Mouse (Mus musculus) adrenal gland (tissue): ENCODE data around the gene Shisa7.
"Not testable (repeated sequence)": the region's sequence is repeated elsewhere in the genome, so short reads cannot be mapped to it uniquely, and the experiment has no call there.

Experiments used
- intact Hi-C: fragments of 180-260 bp; cut with DNase I; formaldehyde crosslinking; loops from one replicate; pipeline ENCODE4 v1.15.1; 2025
- long read RNA-seq, 2 experiments: library from polyadenylated mRNA; unstranded; transcript quantifications; one replicate each; pipeline ENCODE4 v2.0.0; 2020; ENCODE audit warnings: borderline replicate concordance in 1 of 2; ENCODE audit not compliant: insufficient replicate concordance in 1 of 2

Shisa7 gene
- long read RNA-seq, experiment 1, partial matches to known transcripts, result 0 of 1 reads
- long read RNA-seq, experiment 1, other reads (novel, unspliced or antisense), result 1 of 1 reads
- long read RNA-seq, experiment 2, result 0 reads

GRCm38 (mm10) chr7:4844245-4844916, at the start of gene Shisa7:
Gene Shisa7 (minus strand): TSS chr7:4844696.
- intact Hi-C loops, result no loop called here

- intact Hi-C loops, result no loop called here
Measured at GRCm38 (mm10) chr7:4886680-4887079, 42.2 kb upstream of the Shisa7 start.

GRCm38 (mm10) chr7:4879036-4879435, 34.5 kb upstream of the Shisa7 start:
- intact Hi-C loops, result not testable (repeated sequence)

DNA sequence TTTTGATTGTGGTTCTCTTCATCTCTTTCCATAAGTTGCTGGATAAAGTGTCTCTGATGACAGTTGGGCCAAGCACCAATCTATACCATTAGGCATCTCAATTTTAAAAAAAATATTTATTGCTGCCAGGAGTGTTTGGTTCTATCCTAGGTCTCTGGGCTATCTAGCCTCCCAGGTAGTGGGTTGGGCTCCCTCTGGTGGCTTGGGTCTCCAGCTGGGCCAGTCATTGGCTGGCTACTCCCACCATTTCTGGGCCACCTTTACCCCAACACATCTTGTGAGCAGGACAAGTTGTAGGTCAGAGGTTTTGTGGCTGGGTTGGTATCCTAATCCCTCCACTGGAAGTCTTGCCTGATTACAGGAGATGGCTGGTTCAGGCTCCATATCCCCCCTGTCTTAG, 33.7 kb upstream of the Shisa7 start:
- intact Hi-C loops, result no loop called here

GRCm38 (mm10) chr7:4877226-4877625, 32.7 kb upstream of the Shisa7 start:
- intact Hi-C loops, result no loop called here

DNA sequence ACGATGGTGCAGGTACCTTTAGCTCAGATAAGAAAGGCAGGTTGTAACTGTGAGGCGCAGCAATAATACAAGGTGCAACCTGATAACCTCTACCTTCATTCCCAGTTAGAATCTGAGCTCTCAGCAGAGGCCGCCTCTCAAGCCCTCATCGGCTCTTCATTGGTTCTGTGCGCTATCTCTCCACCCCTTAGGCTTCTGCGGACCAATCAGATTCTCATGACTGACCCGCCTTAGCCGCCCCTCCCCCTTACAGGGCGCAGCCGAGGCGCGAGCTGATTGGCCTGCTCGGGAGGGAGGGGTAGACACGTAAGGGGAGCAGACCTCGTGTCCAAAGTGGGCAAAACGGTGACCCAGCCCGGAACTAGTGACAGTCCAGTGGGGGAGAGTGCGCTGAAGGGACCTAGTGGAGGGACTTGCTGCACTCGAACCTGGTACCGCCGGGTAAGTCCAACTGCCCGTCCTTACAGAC, 32.3 kb upstream of the Shisa7 start, which contains the start of gene Isoc2a:
Gene Isoc2a, plus strand, starts transcription at position 401 of the 469 bp plus-strand sequence.
- intact Hi-C loops, result no loop called here

- intact Hi-C loops, result no loop called here
Measured at GRCm38 (mm10) chr7:4870133-4870532, 25.6 kb upstream of the Shisa7 start, which contains the start of gene Isoc2b. Gene Isoc2b (minus strand): TSS chr7:4870258.

DNA sequence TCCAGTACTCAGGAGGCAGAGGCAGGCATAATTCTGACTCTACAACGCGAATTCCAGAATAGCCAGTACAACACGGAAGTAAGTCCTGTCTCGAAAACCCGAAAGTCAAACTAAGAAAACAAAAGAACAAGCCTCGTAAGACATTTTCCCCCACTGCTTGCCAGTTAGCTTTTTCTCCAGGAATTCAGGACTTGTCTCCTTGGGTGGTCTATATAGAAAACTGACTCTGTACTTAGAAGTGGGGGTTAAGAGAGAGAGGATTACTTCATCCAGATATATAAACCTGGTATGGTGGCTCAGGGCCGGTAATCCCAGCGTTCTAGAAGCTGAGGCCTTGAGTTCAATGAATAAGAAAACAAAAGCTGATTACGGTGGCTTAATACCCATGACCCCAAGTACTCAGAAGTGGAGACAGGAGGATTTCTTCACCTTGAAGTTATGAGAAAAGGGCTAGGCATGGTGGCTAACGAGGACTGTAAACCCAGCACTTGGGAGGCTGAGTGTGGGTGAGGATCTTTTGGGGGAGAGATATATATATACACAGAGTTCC, 22.2 kb upstream of the Shisa7 start:
- intact Hi-C loops, result loop anchor here (5.0 kb wide), 1 partner anchor 51 kb away; the partner anchor contains the start of gene Zfp628

DNA sequence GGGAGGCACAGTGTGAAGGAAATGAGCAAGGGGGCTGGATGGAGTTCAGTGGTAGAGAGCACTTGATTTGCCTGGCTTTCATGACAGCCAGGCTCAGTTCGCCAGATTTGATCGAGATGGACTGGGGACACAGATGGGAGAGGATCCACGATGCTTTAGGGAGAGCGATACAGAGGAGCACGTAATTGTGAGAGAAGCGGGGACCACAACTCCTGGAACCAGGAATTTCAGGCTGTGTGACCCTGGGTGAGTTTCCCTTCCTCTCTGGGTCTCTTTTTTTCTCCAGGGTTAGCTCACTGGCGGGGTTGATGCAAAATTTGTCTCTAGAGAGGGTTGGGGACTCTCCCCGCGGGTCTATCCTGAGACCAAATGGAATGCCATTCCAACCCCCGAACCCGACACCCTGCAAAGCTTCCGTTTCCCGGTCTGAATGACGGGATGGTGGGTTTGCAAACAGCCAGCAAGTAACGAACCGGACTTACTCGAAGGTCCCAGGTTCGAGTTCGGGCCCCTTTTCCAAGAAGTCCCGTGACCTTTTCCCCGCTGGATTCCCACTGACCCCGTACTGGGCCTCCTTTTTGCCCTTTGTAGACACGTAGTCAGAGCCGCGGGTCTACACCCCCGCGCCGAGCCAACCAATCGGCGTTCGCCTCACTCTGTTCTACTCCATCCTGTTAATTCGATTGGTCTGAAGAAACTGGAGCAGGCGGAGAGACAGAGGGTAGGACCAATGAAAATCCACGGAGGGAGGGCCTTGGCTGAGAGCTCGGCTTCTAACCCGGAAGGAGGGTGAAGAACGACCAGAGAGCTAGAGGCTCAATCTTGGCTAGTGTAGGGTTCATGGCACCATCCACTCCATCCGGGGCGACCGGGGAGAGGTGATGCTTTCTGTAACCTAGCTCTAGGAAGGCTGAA, 21.3 kb upstream of the Shisa7 start:
- intact Hi-C loops, result loop anchor here (5.0 kb wide), 1 partner anchor 51 kb away; the partner anchor contains the start of gene Zfp628

GRCm38 (mm10) chr7:4865090-4865489, 20.6 kb upstream of the Shisa7 start:
- intact Hi-C loops, result loop anchor here (5.0 kb wide), 1 partner anchor 52 kb away; the partner anchor contains the start of gene Zfp628

DNA sequence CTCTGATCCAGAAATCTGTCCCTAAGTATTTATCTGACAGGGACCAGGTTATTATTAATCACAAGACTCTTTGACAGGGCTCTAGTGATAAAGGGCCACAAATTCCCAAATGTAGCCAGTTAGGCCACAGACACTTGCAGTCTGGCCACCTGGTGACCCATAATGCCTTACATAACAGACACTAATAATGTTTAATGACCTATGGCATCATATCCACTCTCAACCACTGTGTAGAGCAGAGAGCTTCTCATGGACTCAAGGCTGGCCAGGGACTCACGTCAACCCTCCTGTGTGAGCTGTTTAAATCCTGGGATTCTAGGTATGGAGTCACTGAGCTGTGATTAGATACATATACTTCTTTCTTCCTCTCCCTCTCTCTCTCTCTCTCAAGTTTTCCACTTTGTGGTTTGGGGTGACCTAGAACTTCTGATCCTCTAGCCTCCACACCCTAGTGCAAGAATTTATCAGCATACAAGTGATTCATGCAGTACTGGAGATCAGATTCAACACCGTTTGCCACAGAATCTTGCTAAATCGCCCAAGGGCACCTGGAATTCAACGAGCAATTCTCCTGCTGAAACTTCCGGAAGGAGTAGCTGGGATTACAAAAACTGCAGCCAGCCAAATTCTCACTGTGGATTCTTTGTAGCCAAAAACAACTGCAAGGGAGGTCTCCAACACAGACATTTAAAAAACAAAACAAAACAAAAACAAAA, 19.8 kb upstream of the Shisa7 start:
- intact Hi-C loops, result no loop called here

DNA sequence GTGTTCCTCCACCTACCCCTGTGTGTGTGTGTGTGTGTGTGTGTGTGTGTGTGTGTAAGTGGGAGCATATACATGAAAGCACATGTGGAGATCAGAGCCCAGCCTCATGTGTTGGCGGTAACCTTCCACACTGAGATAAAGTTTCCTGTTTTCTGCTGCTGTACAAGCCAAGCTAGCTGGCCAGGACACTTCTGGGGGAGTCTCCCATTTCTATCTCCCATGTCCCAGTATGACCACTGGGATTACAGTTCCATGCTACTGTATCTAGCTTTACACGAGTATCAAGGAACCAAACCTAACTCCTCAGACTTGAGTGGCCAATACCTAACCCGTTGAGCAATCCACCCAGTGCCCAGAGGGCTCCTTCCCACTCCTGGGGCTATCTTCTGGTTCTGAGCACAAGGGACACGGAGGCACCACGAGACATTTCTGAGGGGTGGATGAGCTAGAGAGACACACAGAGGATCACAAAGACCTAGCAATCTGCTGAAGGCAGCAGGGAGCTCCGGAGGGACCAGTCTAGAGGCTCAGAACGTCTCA, 19.1 kb upstream of the Shisa7 start:
- intact Hi-C loops, result no loop called here

GRCm38 (mm10) chr7:4863041-4863440, 18.5 kb upstream of the Shisa7 start:
- intact Hi-C loops, result no loop called here

DNA sequence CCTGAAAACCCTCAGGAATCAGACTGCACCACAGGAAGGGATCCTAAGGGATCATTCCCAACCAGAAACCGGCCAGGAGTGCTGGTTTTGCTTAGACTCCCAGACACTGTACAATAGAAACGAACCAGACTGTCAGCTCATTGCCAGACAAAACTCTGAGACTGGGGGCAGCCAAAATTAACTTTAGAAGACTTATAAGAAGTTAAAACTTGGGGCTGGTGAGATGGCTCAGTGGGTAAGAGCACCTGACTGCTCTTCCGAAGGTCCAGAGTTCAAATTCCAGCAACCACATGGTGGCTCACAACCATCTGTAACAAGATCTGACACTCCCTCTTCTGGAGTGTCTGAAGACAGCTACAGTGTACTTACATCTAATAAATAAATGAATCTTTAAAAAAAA, 16.4 kb upstream of the Shisa7 start:
- intact Hi-C loops, result not testable (repeated sequence)

- intact Hi-C loops, result no loop called here
Measured at GRCm38 (mm10) chr7:4859418-4859978, 15.0 kb upstream of the Shisa7 start.

- intact Hi-C loops, result no loop called here
Measured at GRCm38 (mm10) chr7:4857321-4857720, 12.8 kb upstream of the Shisa7 start.

- intact Hi-C loops, result no loop called here
Measured at GRCm38 (mm10) chr7:4856508-4856907, 12.0 kb upstream of the Shisa7 start.

DNA sequence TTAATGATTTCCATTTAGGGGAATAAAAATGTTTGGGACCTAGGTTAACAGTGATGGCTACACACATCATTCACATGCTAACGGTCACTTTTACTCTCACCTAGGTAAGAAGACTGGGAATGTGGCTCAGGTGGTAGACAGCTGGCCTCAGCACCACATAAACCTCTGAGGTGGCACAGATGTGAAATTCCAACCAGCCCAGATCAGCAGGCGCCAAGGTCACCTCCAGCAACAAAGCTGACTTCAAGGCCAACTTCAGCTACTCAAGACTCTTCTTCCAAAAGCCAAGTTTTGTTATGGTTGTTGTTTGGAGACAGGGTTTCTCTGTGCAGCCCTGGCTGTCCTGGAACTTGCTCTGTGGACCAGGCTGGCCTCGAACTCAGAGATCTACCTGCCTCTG, 9.1 kb upstream of the Shisa7 start:
- intact Hi-C loops, result loop anchor here (5.0 kb wide), 1 partner anchor 36 kb away; no protein-coding TSS in a partner anchor

GRCm38 (mm10) chr7:4851315-4851688, 6.8 kb upstream of the Shisa7 start:
- intact Hi-C loops, result loop anchor here (5.0 kb wide), 1 partner anchor 34 kb away; no protein-coding TSS in a partner anchor
